ENCODE assay signal across 20 mouse cellular contexts in the genomic region with DNA sequence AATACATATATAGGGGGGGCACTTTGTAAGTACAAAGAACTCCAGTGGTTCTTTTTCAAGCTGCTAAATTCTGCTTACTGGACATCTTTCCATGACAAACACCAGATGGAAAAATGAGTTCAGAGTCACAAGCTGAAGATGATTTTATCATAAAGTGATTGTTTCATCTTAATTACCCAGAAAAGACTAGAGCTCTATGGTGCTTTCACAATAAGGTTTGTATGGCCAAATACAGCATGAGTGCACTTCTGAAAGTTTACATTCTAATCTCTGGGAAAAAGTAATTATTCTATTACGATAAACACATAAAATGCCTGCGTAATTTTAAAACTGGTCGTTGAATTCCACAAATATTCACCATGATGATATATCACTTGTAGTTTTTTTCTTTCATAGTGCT.
"Had no signal": no experiment of that assay in that cellular context is flagged by ENCODE, and none has a peak within 500 bp of the region (broad histone marks: within the 10 kb centered on the region; RNA-seq: fewer than 3 reads in every experiment).

No protein-coding gene starts in this region.

- H3K9ac ChIP-seq: limb, embryonic 15.5 days; liver, embryonic 12.5 days; liver, embryonic 14.5 days; midbrain, embryonic 12.5 days; neural tube, embryonic 13.5 days; neural tube, embryonic 15.5 days had no signal

- DNase-seq: lung, postnatal 10 days; lung, postnatal 36 days; midbrain, embryonic 14.5 days; retina, postnatal 1 day; right cerebral cortex, adult 18-20 months; right cerebral cortex, postnatal 25 days; right cerebral cortex, postnatal 4 days; spleen, adult 18-20 months; thymus, adult 18-20 months; thymus, postnatal 14 days; thymus, postnatal 36 days had no signal

- H3K4me1 ChIP-seq: limb, embryonic 15.5 days; liver, embryonic 12.5 days; midbrain, embryonic 10.5 days; midbrain, embryonic 12.5 days; neural tube, embryonic 13.5 days; neural tube, embryonic 15.5 days had no signal

- H3K36me3 ChIP-seq: limb, embryonic 15.5 days; liver, embryonic 12.5 days; midbrain, embryonic 10.5 days; midbrain, embryonic 12.5 days; neural tube, embryonic 13.5 days; neural tube, embryonic 15.5 days had no signal

- H3K4me3 ChIP-seq: limb, embryonic 15.5 days; liver, embryonic 12.5 days; midbrain, embryonic 10.5 days; midbrain, embryonic 12.5 days; myocyte; neural tube, embryonic 13.5 days; neural tube, embryonic 15.5 days had no signal

- H3K27me3 ChIP-seq: limb, embryonic 15.5 days; liver, embryonic 12.5 days; midbrain, embryonic 12.5 days; neural tube, embryonic 13.5 days; neural tube, embryonic 15.5 days had no signal

- H3K9me3 ChIP-seq: limb, embryonic 15.5 days; liver, embryonic 12.5 days; midbrain, embryonic 10.5 days; midbrain, embryonic 12.5 days; neural tube, embryonic 13.5 days; neural tube, embryonic 15.5 days had no signal

- H3K27ac ChIP-seq: limb, embryonic 15.5 days; liver, embryonic 12.5 days; liver, embryonic 14.5 days; midbrain, embryonic 10.5 days; midbrain, embryonic 12.5 days; neural tube, embryonic 13.5 days; neural tube, embryonic 15.5 days had no signal

- ATAC-seq: liver, embryonic 12.5 days; midbrain, embryonic 16.5 days had no signal

- H3K4me2 ChIP-seq: limb, embryonic 15.5 days; liver, embryonic 12.5 days; midbrain, embryonic 12.5 days; neural tube, embryonic 13.5 days; neural tube, embryonic 15.5 days had no signal
